Comparison of ENCODE assay signal across 20 mouse cellular contexts in the genomic region with DNA sequence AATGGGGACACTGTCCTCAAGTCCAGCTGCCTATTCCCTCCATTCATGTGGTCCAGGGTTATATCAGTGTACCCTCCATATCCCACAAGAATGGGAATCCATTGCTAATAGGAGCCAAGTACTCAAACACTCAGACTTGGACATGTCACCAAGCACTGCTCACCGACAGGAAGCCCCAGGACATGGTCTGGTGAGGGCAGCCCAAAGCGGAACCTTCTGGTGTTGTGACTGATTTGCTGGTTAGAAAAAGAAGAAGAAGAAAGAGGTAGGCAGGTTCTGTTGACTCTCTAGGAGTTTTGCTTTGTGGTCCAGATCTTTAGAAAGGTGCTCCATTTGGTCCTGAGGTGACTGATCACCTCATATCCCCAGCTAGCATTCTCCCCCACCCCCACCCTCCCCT. TPM values are rescaled to one million over a fixed set of nuclear protein-coding genes. Genes with fewer than 3 reads are reported as not detected.
"Had no signal": no experiment of that assay in that cellular context is flagged by ENCODE, and none has a peak within 500 bp of the region (broad histone marks: within the 10 kb centered on the region; RNA-seq: fewer than 3 reads in every experiment).

No protein-coding gene starts in this region.

- DNase-seq: kidney, adult 11 months; kidney, adult 8-10 months; kidney, postnatal 10 days; kidney, postnatal 36 days; layer of hippocampus, adult 9-11 months; liver; lung, adult 18-20 months; lung, postnatal 10 days; lung, postnatal 36 days; midbrain, embryonic 14.5 days; right cerebral cortex, adult 18-20 months; right cerebral cortex, postnatal 14 days; right cerebral cortex, postnatal 4 days; thymus, postnatal 25 days had no signal

RNA-seq across cellular contexts. Expression of a gene that starts 1.1 kb away (rescaled TPM):
- total RNA-seq: layer of hippocampus, postnatal 25 days; left cerebral cortex, adult 18-20 months; left cerebral cortex, postnatal 25 days; megakaryocyte-erythroid progenitor cell, adult 5-6 weeks; midbrain, postnatal 0 days had no signal

RNA-seq across cellular contexts. Expression of a gene that starts 44.3 kb away (rescaled TPM):
- total RNA-seq: layer of hippocampus, adult 18-20 months; layer of hippocampus, postnatal 25 days; left cerebral cortex, adult 18-20 months; left cerebral cortex, postnatal 25 days; megakaryocyte-erythroid progenitor cell, adult 5-6 weeks; midbrain, postnatal 0 days had no signal

RNA-seq across cellular contexts. Expression of a gene that starts 55.3 kb away (rescaled TPM):
- total RNA-seq: layer of hippocampus, adult 18-20 months; layer of hippocampus, postnatal 25 days; left cerebral cortex, adult 18-20 months; left cerebral cortex, postnatal 25 days; megakaryocyte-erythroid progenitor cell, adult 5-6 weeks; midbrain, postnatal 0 days had no signal
